Mouse (Mus musculus): Measurements from ENCODE around the gene Larp4.
"Not testable (repeated sequence)": the region's sequence is repeated elsewhere in the genome, so short reads cannot be mapped to it uniquely, and the experiment has no call there.

Larp4 gene
- long read RNA-seq, experiment 1, full-length matches to known transcripts = 1 of 11 reads
- long read RNA-seq, experiment 1, partial matches to known transcripts = 8 of 11 reads
- long read RNA-seq, experiment 1, other reads (novel, unspliced or antisense) = 2 of 11 reads
- long read RNA-seq, experiment 2, full-length matches to known transcripts = 1 of 27 reads
- long read RNA-seq, experiment 2, partial matches to known transcripts = 19 of 27 reads
- long read RNA-seq, experiment 2, other reads (novel, unspliced or antisense) = 7 of 27 reads

GRCm38 (mm10) chr15:99969765-99970164 lies at the start of gene Larp4:
Gene Larp4, plus strand, starts transcription at chr15:99970065.
- intact Hi-C loops (cut with DNase I) = not testable (repeated sequence)

GRCm38 (mm10) chr15:99931231-99931630 lies 38.6 kb upstream of the Larp4 start:
- intact Hi-C loops (cut with DNase I) = no loop called here

- intact Hi-C loops (cut with DNase I) = no loop called here
Observed at GRCm38 (mm10) chr15:99934501-99934900, 35.4 kb upstream of the Larp4 start.

GRCm38 (mm10) chr15:99936659-99937058 lies 33.2 kb upstream of the Larp4 start:
- intact Hi-C loops (cut with DNase I) = no loop called here

- intact Hi-C loops (cut with DNase I) = no loop called here
Observed at GRCm38 (mm10) chr15:99937841-99938240, 32.0 kb upstream of the Larp4 start.

GRCm38 (mm10) chr15:99940426-99940825 lies 29.4 kb upstream of the Larp4 start:
- intact Hi-C loops (cut with DNase I) = no loop called here

GRCm38 (mm10) chr15:99940970-99941630 lies 28.8 kb upstream of the Larp4 start:
- intact Hi-C loops (cut with DNase I) = no loop called here

GRCm38 (mm10) chr15:99955324-99955723 lies 14.5 kb upstream of the Larp4 start:
- intact Hi-C loops (cut with DNase I) = no loop called here

GRCm38 (mm10) chr15:99965103-99965775 lies 4.6 kb upstream of the Larp4 start:
- intact Hi-C loops (cut with DNase I) = no loop called here

GRCm38 (mm10) chr15:99966961-99967360 lies 2.9 kb upstream of the Larp4 start, which contains the start of gene Fam186a:
Gene Fam186a, minus strand, starts transcription at chr15:99967061.
- intact Hi-C loops (cut with DNase I) = no loop called here

- intact Hi-C loops (cut with DNase I) = no loop called here
Observed at GRCm38 (mm10) chr15:99970606-99971005, 741 bp downstream of the Larp4 start.

- intact Hi-C loops (cut with DNase I) = no loop called here
Observed at GRCm38 (mm10) chr15:99972361-99972988, 2.6 kb downstream of the Larp4 start.

GRCm38 (mm10) chr15:99972989-99973911 lies 3.4 kb downstream of the Larp4 start:
- intact Hi-C loops (cut with DNase I) = no loop called here

- intact Hi-C loops (cut with DNase I) = no loop called here
Observed at GRCm38 (mm10) chr15:99974476-99975220, 4.8 kb downstream of the Larp4 start.

GRCm38 (mm10) chr15:99976121-99976520 lies 6.3 kb downstream of the Larp4 start:
- intact Hi-C loops (cut with DNase I) = not testable (repeated sequence)

GRCm38 (mm10) chr15:99979266-99979665 lies 9.4 kb downstream of the Larp4 start:
- intact Hi-C loops (cut with DNase I) = no loop called here

- intact Hi-C loops (cut with DNase I) = no loop called here
Observed at GRCm38 (mm10) chr15:99979715-99980114, 9.8 kb downstream of the Larp4 start.

GRCm38 (mm10) chr15:99993100-99993499 lies 23.2 kb downstream of the Larp4 start:
- intact Hi-C loops (cut with DNase I) = no loop called here

GRCm38 (mm10) chr15:99997114-99997804 lies 27.4 kb downstream of the Larp4 start:
- intact Hi-C loops (cut with DNase I) = no loop called here
